In genomic region chr11:72281143-72281851, GRCm38 (mm10) we compare ENCODE assay signal across 29 mouse cellular contexts. TPM values are rescaled to one million over a fixed set of nuclear protein-coding genes. Genes with fewer than 3 reads are reported as not detected.
DNase-seq lines count a peak whose midpoint lies in the region; TF ChIP-seq lines count a peak whose summit lies in the region.
"Had no signal": no experiment of that assay in that cellular context is flagged by ENCODE, and none has a peak within 500 bp of the region (broad histone marks: within the 10 kb centered on the region; RNA-seq: fewer than 3 reads in every experiment).

No protein-coding gene starts in this region.

- H3K4me1 ChIP-seq in kidney, adult 2 months (ENCODE audit: control insufficient read depth, insufficient read depth, low read length): peaks cover 18% of the 10 kb centered on the region; the same call in 1 of the 2 replicates
- H3K4me1 ChIP-seq: embryonic facial prominence, embryonic 12.5 days; embryonic facial prominence, embryonic 15.5 days; forebrain, embryonic 12.5 days; forebrain, embryonic 15.5 days; hindbrain, embryonic 10.5 days; hindbrain, embryonic 13.5 days; intestine, embryonic 15.5 days had no signal

- 82% methylated on average over 5 of the region's 5 CpGs for WGBS in kidney, adult 2 months

- DNase-seq in kidney, adult 2 months: no peak
- no peak for DNase-seq in kidney, adult 8-10 months
- DNase-seq in 3134 (ENCODE audit: extremely low read depth, insufficient read length, low spot score) (peak; percentile 64), adipocyte (ENCODE audit: low spot score) (peak; percentile 29)
- DNase-seq in gastrocnemius, postnatal 10 days: no peak
- DNase-seq in embryo, embryonic 10 days (ENCODE audit: low spot score): no peak
- DNase-seq: adrenal gland, postnatal 10 days; adrenal gland, postnatal 36 days; cerebellum, adult 18-20 months; cerebellum, adult 9-10 months; cerebellum, postnatal 14 days; gastrocnemius, postnatal 14 days; heart, adult 18-20 months; heart, postnatal 10 days; heart, postnatal 36 days had no signal

- TF ChIP-seq CTCF in kidney, adult 2 months (conservative IDR thresholded peaks at IDR 0.05; ENCODE audit: insufficient read depth, insufficient read length, low read depth, low read length): no peak

- TF ChIP-seq POLR2A in kidney, adult 2 months (IDR thresholded peaks at IDR 0.05; ENCODE audit: low read depth, low read length): no peak

- peak overlapping the region; percentile 79 for H3K27ac ChIP-seq in kidney, adult 2 months (ENCODE audit: insufficient read depth, low read depth, low read length)
- H3K27ac ChIP-seq: embryonic facial prominence, embryonic 12.5 days; embryonic facial prominence, embryonic 15.5 days; forebrain, embryonic 12.5 days; forebrain, embryonic 15.5 days; heart, embryonic 15.5 days; hindbrain, embryonic 10.5 days; hindbrain, embryonic 13.5 days; intestine, embryonic 15.5 days had no signal

- H3K27me3 ChIP-seq in kidney, adult 2 months (replicated peaks; ENCODE audit: control insufficient read depth, insufficient read depth, low read length): no peaks in the 10 kb centered on the region
- H3K27me3 ChIP-seq: embryonic facial prominence, embryonic 12.5 days; embryonic facial prominence, embryonic 15.5 days; forebrain, embryonic 12.5 days; forebrain, embryonic 15.5 days; heart, embryonic 12.5 days; heart, embryonic 15.5 days; hindbrain, embryonic 13.5 days; intestine, embryonic 15.5 days had no signal

- H3K4me3 ChIP-seq in kidney, adult 2 months (ENCODE audit: insufficient read depth, low read depth, low read length): no peak overlapping the region
- H3K4me3 ChIP-seq: embryonic facial prominence, embryonic 12.5 days; embryonic facial prominence, embryonic 15.5 days; forebrain, embryonic 12.5 days; forebrain, embryonic 15.5 days; heart, embryonic 12.5 days; heart, embryonic 15.5 days; hindbrain, embryonic 10.5 days; hindbrain, embryonic 13.5 days; intestine, embryonic 15.5 days had no signal

- H3K36me3 ChIP-seq in kidney, adult 2 months (ENCODE audit: control insufficient read depth, insufficient read depth, low read length): no peaks in the 10 kb centered on the region
- H3K36me3 ChIP-seq: embryonic facial prominence, embryonic 12.5 days; embryonic facial prominence, embryonic 15.5 days; forebrain, embryonic 12.5 days; forebrain, embryonic 15.5 days; heart, embryonic 12.5 days; heart, embryonic 15.5 days; hindbrain, embryonic 10.5 days; hindbrain, embryonic 13.5 days; intestine, embryonic 15.5 days had no signal

RNA-seq across cellular contexts. Expression of gene Slc13a5, which starts 14.3 kb away (rescaled TPM):
- polyA plus RNA-seq in kidney, adult 2 months (2012; rRNA removed): 0.16 and 0.27 TPM in 2 replicates
- total RNA-seq in gastrocnemius, postnatal 10 days (2021): 10 to 100 TPM in 1 of 2 experiments, under 1 TPM in 1; 0.33 to 10.5 TPM
- total RNA-seq: adrenal gland, adult 18-20 months; gastrocnemius, adult 18-20 months; heart, adult 18-20 months; heart, postnatal 10 days; heart, postnatal 36 days had no signal
- polyA plus RNA-seq: activated CD4-positive, CD25-positive, alpha-beta regulatory T cell, adult 4 months; forebrain, embryonic 12.5 days had no signal

RNA-seq across cellular contexts. Expression of gene Xaf1, which starts 20.1 kb away (rescaled TPM):
- 18.7 and 23.9 TPM in 2 replicates for polyA plus RNA-seq in kidney, adult 2 months (2012; rRNA removed)
- total RNA-seq in gastrocnemius, postnatal 10 days (2021): 1 to 10 TPM; 9.3 to 9.8 TPM

RNA-seq across cellular contexts. Expression of gene Fbxo39, which starts 32.9 kb away (rescaled TPM):
- polyA plus RNA-seq in kidney, adult 2 months (2012; rRNA removed): 0.07 and 0.11 TPM in 2 replicates
- total RNA-seq in gastrocnemius, postnatal 10 days (2021): not detected
- total RNA-seq: adrenal gland, adult 18-20 months; adrenal gland, postnatal 10 days; adrenal gland, postnatal 36 days; gastrocnemius, adult 18-20 months; gastrocnemius, postnatal 14 days; gastrocnemius, postnatal 4 days; heart, adult 18-20 months; heart, postnatal 10 days; heart, postnatal 36 days had no signal
- polyA plus RNA-seq: embryonic facial prominence, embryonic 12.5 days; embryonic facial prominence, embryonic 15.5 days; forebrain, embryonic 12.5 days; forebrain, embryonic 15.5 days; heart, embryonic 12.5 days; heart, embryonic 15.5 days; hindbrain, embryonic 10.5 days; hindbrain, embryonic 13.5 days; hindbrain, embryonic 16.5 days; intestine, embryonic 15.5 days had no signal

Comparison
In these comparisons a context has a peak if more than half of its experiments do, and no peak if none do; other contexts are left out.
1. DNase-seq: peak in 3134 (single experiment) and adipocyte (single experiment); none in kidney, adult 2 months (single experiment), kidney, adult 8-10 months (0 of 2), gastrocnemius, postnatal 10 days (single experiment) and embryo, embryonic 10 days (single experiment).